ENCODE assay signal across 8 mouse cellular contexts in genomic region chr12:84113676-84114075, GRCm38 (mm10). TPM values are rescaled to one million over a fixed set of nuclear protein-coding genes. Genes with fewer than 3 reads are reported as not detected.
DNase-seq lines count a peak whose midpoint lies in the region; ATAC-seq and TF ChIP-seq lines count a peak whose summit lies in the region.

No protein-coding gene starts in this region.

- ATAC-seq in heart, embryonic 12.5 days (ENCODE audit: insufficient number of reproducible peaks, low FRiP score), result no peak
- ATAC-seq in forebrain, postnatal 0 days, result no peak
- ATAC-seq in liver, embryonic 16.5 days (ENCODE audit: low read depth), result no peak

- H3K4me2 ChIP-seq in heart, embryonic 12.5 days, result peak overlapping the region; percentile 78
- peak overlapping the region; percentile 67 for H3K4me2 ChIP-seq in forebrain, postnatal 0 days (ENCODE audit: low read depth)
- H3K4me2 ChIP-seq in liver, embryonic 16.5 days (ENCODE audit: low read depth, low read length), result peak overlapping the region; percentile 80

- H3K27ac ChIP-seq in heart, embryonic 12.5 days (ENCODE audit: poor library complexity, severe bottlenecking), result no peak overlapping the region
- no peak overlapping the region for H3K27ac ChIP-seq in MEL (ENCODE audit: control insufficient read depth, low read depth, low read length)
- H3K27ac ChIP-seq in forebrain, postnatal 0 days (ENCODE audit: low read depth, low read length), result no peak overlapping the region
- no peak overlapping the region for H3K27ac ChIP-seq in liver, embryonic 16.5 days (ENCODE audit: low read length)

- no peak for TF ChIP-seq EP300 in MEL (IDR thresholded peaks at IDR 0.05; ENCODE audit: low read depth in 1 of 2, low read length in 2 of 2)

- H3K4me3 ChIP-seq in heart, embryonic 12.5 days, result peak overlapping the region; percentile 76
- peak overlapping the region; percentile 64 to 87 for H3K4me3 ChIP-seq in MEL (ENCODE audit: control insufficient read depth in 1 of 2, insufficient read depth in 1 of 2, low read depth in 2 of 2, low read length in 2 of 2)
- peak overlapping the region; percentile 85 for H3K4me3 ChIP-seq in forebrain, postnatal 0 days (ENCODE audit: low read depth, low read length)
- H3K4me3 ChIP-seq in liver, embryonic 16.5 days (ENCODE audit: low read depth, low read length), result peak overlapping the region; percentile 66

- no peaks in the 10 kb centered on the region for H3K9me3 ChIP-seq in heart, embryonic 12.5 days (replicated peaks)
- H3K9me3 ChIP-seq in MEL (replicated peaks; ENCODE audit: insufficient read depth, low read length), result no peaks in the 10 kb centered on the region
- no peaks in the 10 kb centered on the region for H3K9me3 ChIP-seq in forebrain, postnatal 0 days (ENCODE audit: low read length)
- H3K9me3 ChIP-seq in liver, embryonic 16.5 days (replicated peaks; ENCODE audit: control insufficient read depth, low read length), result no peaks in the 10 kb centered on the region

- WGBS in heart, embryonic 12.5 days, result 50% methylated on average over 6 of the region's 6 CpGs
- WGBS in forebrain, postnatal 0 days, result 34% methylated on average over 6 of the region's 6 CpGs
- 38% methylated on average over 6 of the region's 6 CpGs for WGBS in liver, embryonic 16.5 days (ENCODE audit: insufficient replicate concordance)

- TF ChIP-seq RAD21 in MEL (IDR thresholded peaks at IDR 0.05; ENCODE audit: low read depth, low read length), result no peak

- no peaks in the 10 kb centered on the region for H3K79me2 ChIP-seq in MEL (ENCODE audit: control insufficient read depth, insufficient read depth, low read length, poor library complexity)

- H3K27me3 ChIP-seq in heart, embryonic 12.5 days (replicated peaks), result no peaks in the 10 kb centered on the region
- H3K27me3 ChIP-seq in MEL (ENCODE audit: control insufficient read depth in 1 of 2, insufficient read depth in 2 of 2, low read length in 2 of 2), result no peaks in the 10 kb centered on the region
- H3K27me3 ChIP-seq in forebrain, postnatal 0 days (ENCODE audit: insufficient read depth, low read length), result no peaks in the 10 kb centered on the region
- H3K27me3 ChIP-seq in liver, embryonic 16.5 days (ENCODE audit: control insufficient read depth, insufficient read depth, low read depth, low read length), result no peaks in the 10 kb centered on the region

- no peak for TF ChIP-seq CTCF in MEL (IDR thresholded peaks at IDR 0.05 in 2 of 3, conservative IDR thresholded peaks at IDR 0.05 in 1 of 3; ENCODE audit: control insufficient read depth in 1 of 3, insufficient read depth in 1 of 3, low read depth in 2 of 3, low read length in 3 of 3, poor library complexity in 1 of 3, severe bottlenecking in 1 of 3)
- no peak for TF ChIP-seq CTCF in forebrain, postnatal 0 days (IDR thresholded peaks at IDR 0.05; ENCODE audit: low read depth)

- no peaks in the 10 kb centered on the region for H3K36me3 ChIP-seq in heart, embryonic 12.5 days
- H3K36me3 ChIP-seq in MEL (ENCODE audit: control insufficient read depth in 1 of 2, insufficient read depth in 2 of 2, low read length in 2 of 2), result peaks cover 0 to 3% of the 10 kb centered on the region in 2 experiments; a peak in 2 of 4 replicates
- H3K36me3 ChIP-seq in forebrain, postnatal 0 days (ENCODE audit: insufficient read depth), result no peaks in the 10 kb centered on the region
- no peaks in the 10 kb centered on the region for H3K36me3 ChIP-seq in liver, embryonic 16.5 days (ENCODE audit: control insufficient read depth, insufficient read depth)

- H3K4me1 ChIP-seq in heart, embryonic 12.5 days (replicated peaks), result peaks cover 8% of the 10 kb centered on the region
- peaks cover 0 to 4% of the 10 kb centered on the region in 2 experiments; a peak in 1 of 4 replicates for H3K4me1 ChIP-seq in MEL (ENCODE audit: control insufficient read depth in 1 of 2, insufficient read depth in 2 of 2, low read length in 2 of 2)
- H3K4me1 ChIP-seq in forebrain, postnatal 0 days (ENCODE audit: insufficient read depth), result peaks cover 6% of the 10 kb centered on the region; the same call in 1 of the 2 replicates
- no peaks in the 10 kb centered on the region; the same call in 1 of the 2 replicates for H3K4me1 ChIP-seq in liver, embryonic 16.5 days (ENCODE audit: control insufficient read depth, low read depth, low read length)

- no peak overlapping the region for H3K9ac ChIP-seq in heart, embryonic 12.5 days
- peak overlapping the region; percentile 70 for H3K9ac ChIP-seq in MEL (ENCODE audit: control insufficient read depth, low read depth, low read length, poor library complexity, severe bottlenecking)
- no peak overlapping the region for H3K9ac ChIP-seq in forebrain, postnatal 0 days
- no peak overlapping the region for H3K9ac ChIP-seq in liver, embryonic 16.5 days (ENCODE audit: low read depth, low read length)

- no peak for DNase-seq in heart, postnatal 4 days
- peak; percentile 17 for DNase-seq in MEL (ENCODE audit: low read depth, low spot score)
- no peak for DNase-seq in forebrain, postnatal 0 days
- no peak for DNase-seq in T-cell, adult 2 months (ENCODE audit: low spot score)
- no peak for DNase-seq in ovary, postnatal 14 days (ENCODE audit: low spot score)
- DNase-seq in thymus, postnatal 25 days, result no peak

- no peak for TF ChIP-seq POLR2A in MEL (IDR thresholded peaks at IDR 0.05; ENCODE audit: control insufficient read depth in 1 of 2, insufficient read depth in 1 of 2, low read depth in 1 of 2, low read length in 2 of 2, poor library complexity in 1 of 2)

TF ChIP-seq in MEL, 35 proteins besides CTCF, POLR2A, EP300 and RAD21:
- TF ChIP-seq ZNF384 (IDR thresholded peaks at IDR 0.05; ENCODE audit: low read depth, low read length) (peak; percentile 82; the same call in 1 of the 2 replicates), MEF2A (IDR thresholded peaks at IDR 0.05; ENCODE audit: extremely low read depth, insufficient replicate concordance, low read depth, low read length, poor library complexity, severe bottlenecking) (no peak)

RNA-seq across cellular contexts. Expression of gene Dnal1, which starts 0.5 kb away (rescaled TPM):
- polyA plus RNA-seq in heart, embryonic 12.5 days (2016; fragmentation: Nextera tagmentation; extraction: Ambion mirVana), result 4.4 and 5.4 TPM in 2 replicates
- 10 to 100 TPM in 1 of 2 experiments, 1 to 10 TPM in 1; 9.2 to 12.3 TPM for total RNA-seq in heart, postnatal 4 days (2021)
- total RNA-seq in MEL (2012; rRNA removed), result 0.98 and 1.3 TPM in 2 replicates
- 1 to 10 TPM in 1 of 2 experiments, not detected in 1; 1.7 TPM for polyA plus RNA-seq in MEL (2012; ENCODE audit: insufficient read depth in 1 of 2, insufficient read length in 2 of 2, low read depth in 1 of 2, low replicate concordance in 2 of 2, missing spikeins in 1 of 2)
- total RNA-seq in forebrain, postnatal 0 days (2014; rRNA removed), result 14.2 and 20.3 TPM in 2 replicates
- 7.5 and 13.5 TPM in 2 replicates for polyA plus RNA-seq in forebrain, postnatal 0 days (2015; fragmentation: Nextera tagmentation; extraction: Ambion mirVana)
- polyA plus RNA-seq in liver, embryonic 16.5 days (2015; fragmentation: Nextera tagmentation; extraction: Ambion mirVana), result 0.33 and 0.42 TPM in 2 replicates

RNA-seq across cellular contexts. Expression of gene Acot6, which starts 13.2 kb away (rescaled TPM):
- polyA plus RNA-seq in heart, embryonic 12.5 days (2016; fragmentation: Nextera tagmentation; extraction: Ambion mirVana), result 0.64 and 1.1 TPM in 2 replicates
- total RNA-seq in heart, postnatal 4 days (2021), result 1 to 10 TPM; 2.9 to 3.4 TPM
- 2.7 and 3.2 TPM in 2 replicates for total RNA-seq in MEL (2012; rRNA removed)
- polyA plus RNA-seq in MEL (2012; ENCODE audit: insufficient read depth in 1 of 2, insufficient read length in 2 of 2, low read depth in 1 of 2, low replicate concordance in 2 of 2, missing spikeins in 1 of 2), result 1 to 10 TPM in 1 of 2 experiments, not detected in 1; 3.3 TPM
- 4.0 and 5.1 TPM in 2 replicates for total RNA-seq in forebrain, postnatal 0 days (2014; rRNA removed)
- 1.3 TPM in 2 replicates for polyA plus RNA-seq in forebrain, postnatal 0 days (2015; fragmentation: Nextera tagmentation; extraction: Ambion mirVana)
- polyA plus RNA-seq in liver, embryonic 16.5 days (2015; fragmentation: Nextera tagmentation; extraction: Ambion mirVana), result 0.33 and 0.41 TPM in 2 replicates

RNA-seq across cellular contexts. Expression of gene Pnma1, which starts 34.6 kb away (rescaled TPM):
- 0.40 and 0.68 TPM in 2 replicates for polyA plus RNA-seq in heart, embryonic 12.5 days (2016; fragmentation: Nextera tagmentation; extraction: Ambion mirVana)
- under 1 TPM; 0.54 to 0.62 TPM for total RNA-seq in heart, postnatal 4 days (2021)
- 0.10 and 0.31 TPM in 2 replicates for total RNA-seq in MEL (2012; rRNA removed)
- under 1 TPM in 1 of 2 experiments, not detected in 1; 0.46 TPM for polyA plus RNA-seq in MEL (2012; ENCODE audit: insufficient read depth in 1 of 2, insufficient read length in 2 of 2, low read depth in 1 of 2, low replicate concordance in 2 of 2, missing spikeins in 1 of 2)
- total RNA-seq in forebrain, postnatal 0 days (2014; rRNA removed), result 13.9 and 14.2 TPM in 2 replicates
- 9.3 and 12.0 TPM in 2 replicates for polyA plus RNA-seq in forebrain, postnatal 0 days (2015; fragmentation: Nextera tagmentation; extraction: Ambion mirVana)
- polyA plus RNA-seq in liver, embryonic 16.5 days (2015; fragmentation: Nextera tagmentation; extraction: Ambion mirVana), result 0.12 and 0.14 TPM in 2 replicates

RNA-seq across cellular contexts. Expression of gene Acot5, which starts 44.6 kb away (rescaled TPM):
- 0.22 TPM in 1 of 2 replicates, not detected in the other for polyA plus RNA-seq in heart, embryonic 12.5 days (2016; fragmentation: Nextera tagmentation; extraction: Ambion mirVana)
- total RNA-seq in heart, postnatal 4 days (2021), result under 1 TPM in 1 of 2 experiments, not detected in 1; 0.21 TPM
- total RNA-seq in MEL (2012; rRNA removed), result not detected in 2 replicates
- polyA plus RNA-seq in MEL (2012; ENCODE audit: insufficient read depth in 1 of 2, insufficient read length in 2 of 2, low read depth in 1 of 2, low replicate concordance in 2 of 2, missing spikeins in 1 of 2), result not detected
- total RNA-seq in forebrain, postnatal 0 days (2014; rRNA removed), result 1.5 and 2.3 TPM in 2 replicates
- 0.93 and 1.3 TPM in 2 replicates for polyA plus RNA-seq in forebrain, postnatal 0 days (2015; fragmentation: Nextera tagmentation; extraction: Ambion mirVana)
- polyA plus RNA-seq in liver, embryonic 16.5 days (2015; fragmentation: Nextera tagmentation; extraction: Ambion mirVana), result not detected in 2 replicates
